Mouse (Mus musculus): ENCODE results near the gene Lrrtm4. TPM values are rescaled to one million over a fixed set of nuclear protein-coding genes. Genes with fewer than 3 reads are reported as not detected.

Gene Lrrtm4
- polyA plus RNA-seq, 1 experiment from 2014 or later: 0.33 TPM

DNA sequence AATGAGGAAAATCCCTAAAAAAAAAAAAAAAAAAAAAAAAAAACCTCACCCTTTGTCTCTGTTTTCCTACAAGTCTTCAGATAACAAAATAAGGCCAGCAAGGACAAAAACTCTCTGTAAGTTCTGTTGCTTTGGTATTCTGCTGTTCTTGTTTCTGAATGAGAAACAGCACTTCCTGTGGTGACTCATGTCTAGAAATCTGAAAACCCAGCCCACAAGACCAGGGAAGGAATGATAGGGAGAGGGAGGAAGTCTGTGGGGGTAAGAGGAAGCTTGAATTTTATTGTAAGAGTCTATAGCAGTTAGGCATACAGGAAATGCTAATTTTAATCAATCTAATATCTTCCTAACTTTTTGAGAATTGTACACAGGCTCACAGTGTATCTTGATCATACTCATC is 283.2 kb downstream of the Lrrtm4 start:
- Histone ChIP-seq H3K4me1 (ENCODE audit: insufficient read depth) (no peaks in the 10 kb centered on the region), H3K36me3 (ENCODE audit: insufficient read depth) (no peaks in the 10 kb centered on the region), H3K4me2 (no peak overlapping the region), H3K27ac (ENCODE audit: low read depth) (no peak overlapping the region), H3K4me3 (ENCODE audit: low read depth, low read length) (no peak overlapping the region), H3K9ac (no peak overlapping the region), H3K27me3 (ENCODE audit: insufficient read depth, low read length) (no peaks in the 10 kb centered on the region), H3K9me3 (ENCODE audit: low read depth, low read length) (no peaks in the 10 kb centered on the region)
- no peak for ATAC-seq (ENCODE audit: insufficient read depth)
- DNase-seq: no peak
- TF ChIP-seq CTCF (IDR thresholded peaks at IDR 0.05; ENCODE audit: low read depth): no peak

DNA sequence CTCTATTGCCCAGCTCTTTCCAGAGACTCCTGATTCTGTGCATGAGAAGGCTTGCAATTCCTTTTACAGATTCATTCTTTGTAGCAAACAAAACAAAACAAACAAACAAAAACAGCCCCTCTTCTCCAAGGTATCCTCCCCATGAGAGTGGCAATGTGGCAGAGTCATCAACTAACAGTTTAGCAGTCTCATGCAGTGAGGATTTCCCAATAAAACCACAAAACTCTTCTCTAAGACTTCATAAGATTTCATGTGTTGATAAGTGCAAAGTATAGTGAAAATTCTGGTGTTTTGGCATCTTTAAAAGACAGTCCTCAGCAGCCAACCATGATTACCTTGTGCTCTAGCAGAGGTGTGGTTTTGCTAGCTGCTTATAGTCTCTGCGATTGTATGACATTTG is 284.9 kb downstream of the Lrrtm4 start:
- TF ChIP-seq CTCF (IDR thresholded peaks at IDR 0.05; ENCODE audit: low read depth): no peak
- Histone ChIP-seq H3K4me2 (no peak overlapping the region), H3K4me3 (ENCODE audit: low read depth, low read length) (no peak overlapping the region), H3K9ac (no peak overlapping the region), H3K36me3 (ENCODE audit: insufficient read depth) (no peaks in the 10 kb centered on the region), H3K9me3 (ENCODE audit: low read depth, low read length) (no peaks in the 10 kb centered on the region), H3K27ac (ENCODE audit: low read depth) (no peak overlapping the region), H3K4me1 (ENCODE audit: insufficient read depth) (no peaks in the 10 kb centered on the region), H3K27me3 (ENCODE audit: insufficient read depth, low read length) (no peaks in the 10 kb centered on the region)
- ATAC-seq (ENCODE audit: insufficient read depth) (no peak), DNase-seq (no peak)
- WGBS: 88% methylated on average over 1 of the region's 1 CpGs

DNA sequence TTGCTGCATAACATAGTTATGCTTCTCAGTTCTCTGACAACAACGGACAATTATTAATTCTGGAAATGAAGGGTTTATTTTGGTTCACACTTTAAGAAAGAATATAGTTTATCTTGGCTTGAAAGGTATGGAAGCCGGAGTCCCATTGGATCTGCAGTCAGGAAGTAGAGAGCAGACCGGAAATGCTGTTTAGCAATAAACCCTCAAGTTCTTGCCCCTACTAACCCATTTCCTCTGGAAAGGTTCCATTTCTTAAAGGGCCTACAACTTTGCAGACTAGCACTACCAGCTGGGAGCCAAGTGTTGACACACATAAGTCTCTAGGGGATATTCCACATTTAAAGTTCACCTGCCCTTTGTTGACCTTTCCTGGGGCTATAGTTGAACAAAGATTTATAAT is 309.7 kb downstream of the Lrrtm4 start:
- Histone ChIP-seq H3K27me3 (ENCODE audit: insufficient read depth, low read length) (no peaks in the 10 kb centered on the region), H3K4me3 (ENCODE audit: low read depth, low read length) (no peak overlapping the region), H3K36me3 (ENCODE audit: insufficient read depth) (no peaks in the 10 kb centered on the region), H3K4me2 (no peak overlapping the region), H3K9ac (no peak overlapping the region), H3K4me1 (ENCODE audit: insufficient read depth) (no peaks in the 10 kb centered on the region), H3K9me3 (ENCODE audit: low read depth, low read length) (no peaks in the 10 kb centered on the region), H3K27ac (ENCODE audit: low read depth) (no peak overlapping the region)
- ATAC-seq (ENCODE audit: insufficient read depth) (no peak), DNase-seq (no peak)
- WGBS: 76% methylated on average over 3 of the region's 3 CpGs
- TF ChIP-seq CTCF (IDR thresholded peaks at IDR 0.05; ENCODE audit: low read depth): no peak

DNA sequence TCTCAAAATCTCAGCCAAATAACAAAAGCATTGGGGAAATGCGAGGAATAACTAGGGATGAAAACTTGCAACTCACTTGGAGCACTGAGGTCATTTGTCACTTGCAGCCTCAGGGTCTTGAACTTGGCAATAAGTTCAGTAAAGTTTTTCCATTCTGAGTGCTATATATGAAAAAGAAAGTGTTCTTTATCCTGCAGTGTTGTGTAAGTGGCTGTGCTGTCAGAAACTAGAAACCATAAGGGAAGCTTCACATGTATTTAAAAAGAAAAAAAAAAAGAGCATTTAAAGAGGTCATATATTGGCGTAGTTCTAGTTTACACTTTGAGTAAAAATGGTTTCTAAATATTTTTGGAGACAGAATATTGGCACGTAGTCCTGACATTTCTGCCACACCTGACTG is 313.1 kb downstream of the Lrrtm4 start:
- Histone ChIP-seq H3K9me3 (ENCODE audit: low read depth, low read length) (no peaks in the 10 kb centered on the region), H3K4me2 (no peak overlapping the region), H3K27ac (ENCODE audit: low read depth) (no peak overlapping the region), H3K9ac (no peak overlapping the region), H3K36me3 (ENCODE audit: insufficient read depth) (no peaks in the 10 kb centered on the region), H3K4me1 (ENCODE audit: insufficient read depth) (no peaks in the 10 kb centered on the region), H3K4me3 (ENCODE audit: low read depth, low read length) (no peak overlapping the region), H3K27me3 (ENCODE audit: insufficient read depth, low read length) (no peaks in the 10 kb centered on the region)
- DNase-seq (peak; percentile 83), ATAC-seq (ENCODE audit: insufficient read depth) (peak; percentile 92)
- TF ChIP-seq CTCF (IDR thresholded peaks at IDR 0.05; ENCODE audit: low read depth): no peak
- 29% methylated on average over 3 of the region's 3 CpGs for WGBS

DNA sequence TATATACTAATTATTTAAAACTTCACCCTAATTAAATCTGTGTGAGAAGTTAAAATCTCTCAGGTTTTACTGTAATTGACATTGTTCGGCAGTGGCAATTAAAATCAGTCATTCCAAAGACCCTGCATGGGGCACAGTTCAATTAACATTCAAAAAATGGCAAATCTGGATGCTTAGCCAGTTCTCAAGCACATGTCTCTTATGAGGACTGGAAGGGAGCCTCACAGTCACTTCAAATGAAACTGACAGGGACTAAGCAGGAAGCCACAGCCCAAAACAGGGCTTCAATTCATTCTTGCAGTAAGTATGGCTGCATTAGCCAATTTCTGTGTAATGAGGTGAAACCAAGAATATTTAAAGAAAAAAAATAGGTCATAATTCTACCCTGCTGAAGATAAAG is 333.6 kb downstream of the Lrrtm4 start:
- Histone ChIP-seq H3K4me2 (no peak overlapping the region), H3K36me3 (ENCODE audit: insufficient read depth) (no peaks in the 10 kb centered on the region), H3K9ac (no peak overlapping the region), H3K9me3 (ENCODE audit: low read depth, low read length) (no peaks in the 10 kb centered on the region), H3K27ac (ENCODE audit: low read depth) (no peak overlapping the region), H3K27me3 (ENCODE audit: insufficient read depth, low read length) (no peaks in the 10 kb centered on the region), H3K4me3 (ENCODE audit: low read depth, low read length) (no peak overlapping the region), H3K4me1 (ENCODE audit: insufficient read depth) (no peaks in the 10 kb centered on the region)
- no peak for DNase-seq
- no peak for ATAC-seq (ENCODE audit: insufficient read depth)
- WGBS: 77% methylated on average over 1 of the region's 1 CpGs
- TF ChIP-seq CTCF (IDR thresholded peaks at IDR 0.05; ENCODE audit: low read depth): no peak

DNA sequence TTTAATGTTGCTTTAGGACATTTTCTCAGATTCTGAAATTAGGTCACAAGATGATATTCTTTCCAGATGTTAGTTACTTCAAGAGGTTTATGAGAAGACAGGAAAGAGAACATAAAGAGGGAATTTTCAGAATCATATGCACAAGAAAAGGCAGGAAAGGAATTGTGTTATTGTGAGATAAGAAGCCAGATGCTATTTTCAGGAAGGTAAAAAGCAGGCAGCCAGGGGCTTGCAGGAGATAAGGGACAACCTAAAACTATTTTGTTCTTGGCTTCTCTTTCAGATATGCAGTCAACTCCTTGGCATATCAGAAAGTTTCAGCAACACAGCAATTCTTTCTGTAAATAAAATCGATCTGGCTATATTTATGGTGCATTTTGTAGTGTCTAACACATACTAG is 338.4 kb downstream of the Lrrtm4 start:
- DNase-seq: no peak
- Histone ChIP-seq H3K27me3 (ENCODE audit: insufficient read depth, low read length) (no peaks in the 10 kb centered on the region), H3K9ac (no peak overlapping the region), H3K4me2 (no peak overlapping the region), H3K36me3 (ENCODE audit: insufficient read depth) (no peaks in the 10 kb centered on the region), H3K9me3 (ENCODE audit: low read depth, low read length) (no peaks in the 10 kb centered on the region), H3K4me3 (ENCODE audit: low read depth, low read length) (no peak overlapping the region), H3K27ac (ENCODE audit: low read depth) (no peak overlapping the region), H3K4me1 (ENCODE audit: insufficient read depth) (no peaks in the 10 kb centered on the region)
- no peak for TF ChIP-seq CTCF (IDR thresholded peaks at IDR 0.05; ENCODE audit: low read depth)
- ATAC-seq (ENCODE audit: insufficient read depth): no peak
- WGBS: 60% methylated on average over 1 of the region's 1 CpGs

DNA sequence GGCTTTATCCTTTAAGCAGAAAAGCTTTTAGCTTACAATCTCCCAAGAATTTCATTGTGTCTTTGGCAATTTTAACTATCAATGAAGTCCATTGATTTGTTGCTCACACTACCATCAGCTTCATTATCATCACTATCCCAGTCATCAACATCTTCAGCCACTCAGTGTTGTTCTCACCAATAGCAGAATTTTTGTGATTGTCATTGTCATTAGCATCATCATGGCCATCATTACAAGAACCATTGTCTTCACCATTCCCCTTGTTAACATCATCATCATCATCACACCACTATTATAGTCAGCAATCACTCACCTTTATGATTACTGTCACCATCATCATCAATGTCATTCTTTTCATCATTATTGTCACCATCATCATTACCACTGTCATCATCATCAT is 344.9 kb downstream of the Lrrtm4 start:
- DNase-seq (no peak), ATAC-seq (ENCODE audit: insufficient read depth) (no peak)
- Histone ChIP-seq H3K9me3 (ENCODE audit: low read depth, low read length) (no peaks in the 10 kb centered on the region), H3K36me3 (ENCODE audit: insufficient read depth) (no peaks in the 10 kb centered on the region), H3K27me3 (ENCODE audit: insufficient read depth, low read length) (no peaks in the 10 kb centered on the region), H3K9ac (no peak overlapping the region), H3K4me3 (ENCODE audit: low read depth, low read length) (no peak overlapping the region), H3K4me1 (ENCODE audit: insufficient read depth) (no peaks in the 10 kb centered on the region), H3K27ac (ENCODE audit: low read depth) (no peak overlapping the region), H3K4me2 (no peak overlapping the region)
- TF ChIP-seq CTCF (IDR thresholded peaks at IDR 0.05; ENCODE audit: low read depth): no peak

DNA sequence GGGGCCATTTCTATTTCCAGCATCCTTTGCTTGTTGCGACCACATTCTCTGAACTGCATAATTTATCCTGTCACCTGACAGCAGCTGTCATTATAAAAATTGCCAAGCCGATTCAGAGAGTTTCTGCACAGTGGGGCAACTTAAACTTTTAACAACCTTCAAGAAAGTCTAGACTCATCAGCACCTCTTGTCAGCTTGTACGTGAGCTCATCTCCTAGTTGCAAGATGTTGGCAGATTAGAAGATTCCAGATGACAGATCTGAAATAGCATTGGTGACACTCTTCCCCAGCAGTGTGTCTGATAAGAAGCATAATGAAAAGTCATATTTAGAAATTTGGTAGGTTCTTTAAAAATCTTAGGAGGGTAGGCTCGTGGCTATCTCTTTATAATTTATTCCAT is 347.9 kb downstream of the Lrrtm4 start:
- no peak overlapping the region for H3K4me2 ChIP-seq
- no peak overlapping the region for H3K9ac ChIP-seq
- H3K36me3 ChIP-seq (ENCODE audit: insufficient read depth): no peaks in the 10 kb centered on the region
- 57% methylated on average over 4 of the region's 4 CpGs for WGBS
- no peak for TF ChIP-seq CTCF (IDR thresholded peaks at IDR 0.05; ENCODE audit: low read depth)
- no peaks in the 10 kb centered on the region for H3K9me3 ChIP-seq (ENCODE audit: low read depth, low read length)
- H3K27ac ChIP-seq (ENCODE audit: low read depth): no peak overlapping the region
- H3K4me1 ChIP-seq (ENCODE audit: insufficient read depth): no peaks in the 10 kb centered on the region
- no peak overlapping the region for H3K4me3 ChIP-seq (ENCODE audit: low read depth, low read length)
- no peak for ATAC-seq (ENCODE audit: insufficient read depth)
- no peaks in the 10 kb centered on the region for H3K27me3 ChIP-seq (ENCODE audit: insufficient read depth, low read length)
- DNase-seq: no peak

Data from lung, embryonic 14.5 days (tissue).